Mouse (Mus musculus): Measurements from ENCODE around the gene Sele. TPM values are rescaled to one million over a fixed set of nuclear protein-coding genes. Genes with fewer than 3 reads are reported as not detected.

The Sele gene
- polyA plus RNA-seq, 1 experiment: 0.05 TPM

- WGBS: 87% methylated on average over 7 of the region's 7 CpGs
- Histone ChIP-seq H3K27me3 (ENCODE audit: control insufficient read depth, insufficient read depth, low read length) (no peaks in the 10 kb centered on the region), H3K27ac (ENCODE audit: insufficient read depth, low read length) (no peak overlapping the region), H3K4me1 (ENCODE audit: control insufficient read depth, insufficient read depth, low read length) (no peaks in the 10 kb centered on the region), H3K4me3 (replicated peaks; ENCODE audit: insufficient read depth, low read depth, low read length) (no peak overlapping the region)
- TF ChIP-seq CTCF (IDR thresholded peaks at IDR 0.05; ENCODE audit: borderline replicate concordance, insufficient read depth, low read depth, low read length): no peak
- no peak for TF ChIP-seq POLR2A (IDR thresholded peaks at IDR 0.05; ENCODE audit: borderline replicate concordance, insufficient read depth, low read length)
- no peak for DNase-seq
These were observed 25.8 kb downstream of the Sele start for GRCm38 (mm10) chr1:164073803-164074202.

GRCm38 (mm10) chr1:164074606-164075140 is 26.6 kb downstream of the Sele start:
- Histone ChIP-seq H3K4me1 (ENCODE audit: control insufficient read depth, insufficient read depth, low read length) (no peaks in the 10 kb centered on the region), H3K27ac (ENCODE audit: insufficient read depth, low read length) (no peak overlapping the region), H3K27me3 (ENCODE audit: control insufficient read depth, insufficient read depth, low read length) (no peaks in the 10 kb centered on the region), H3K4me3 (replicated peaks; ENCODE audit: insufficient read depth, low read depth, low read length) (no peak overlapping the region)
- TF ChIP-seq CTCF (IDR thresholded peaks at IDR 0.05; ENCODE audit: borderline replicate concordance, insufficient read depth, low read depth, low read length) (no peak), POLR2A (IDR thresholded peaks at IDR 0.05; ENCODE audit: borderline replicate concordance, insufficient read depth, low read length) (no peak)
- 91% methylated on average over 2 of the region's 2 CpGs for WGBS
- DNase-seq: no peak

GRCm38 (mm10) chr1:164075416-164075815 is 27.4 kb downstream of the Sele start:
- no peak for DNase-seq
- Histone ChIP-seq H3K4me3 (replicated peaks; ENCODE audit: insufficient read depth, low read depth, low read length) (no peak overlapping the region), H3K4me1 (ENCODE audit: control insufficient read depth, insufficient read depth, low read length) (no peaks in the 10 kb centered on the region), H3K27me3 (ENCODE audit: control insufficient read depth, insufficient read depth, low read length) (no peaks in the 10 kb centered on the region), H3K27ac (ENCODE audit: insufficient read depth, low read length) (no peak overlapping the region)
- TF ChIP-seq POLR2A (IDR thresholded peaks at IDR 0.05; ENCODE audit: borderline replicate concordance, insufficient read depth, low read length): no peak
- TF ChIP-seq CTCF (IDR thresholded peaks at IDR 0.05; ENCODE audit: borderline replicate concordance, insufficient read depth, low read depth, low read length): no peak
- WGBS: 98% methylated on average over 1 of the region's 1 CpGs

GRCm38 (mm10) chr1:164076441-164076840 is 28.4 kb downstream of the Sele start:
- WGBS: 53% methylated on average over 1 of the region's 1 CpGs
- no peaks in the 10 kb centered on the region for H3K4me1 ChIP-seq (ENCODE audit: control insufficient read depth, insufficient read depth, low read length)
- TF ChIP-seq POLR2A (IDR thresholded peaks at IDR 0.05; ENCODE audit: borderline replicate concordance, insufficient read depth, low read length): no peak
- TF ChIP-seq CTCF (IDR thresholded peaks at IDR 0.05; ENCODE audit: borderline replicate concordance, insufficient read depth, low read depth, low read length): no peak
- no peaks in the 10 kb centered on the region for H3K27me3 ChIP-seq (ENCODE audit: control insufficient read depth, insufficient read depth, low read length)
- no peak overlapping the region for H3K4me3 ChIP-seq (replicated peaks; ENCODE audit: insufficient read depth, low read depth, low read length)
- DNase-seq: no peak
- H3K27ac ChIP-seq (ENCODE audit: insufficient read depth, low read length): no peak overlapping the region

- no peak overlapping the region for H3K4me3 ChIP-seq (replicated peaks; ENCODE audit: insufficient read depth, low read depth, low read length)
- WGBS: 81% methylated on average over 3 of the region's 3 CpGs
These were observed 29.0 kb downstream of the Sele start for GRCm38 (mm10) chr1:164077031-164077430.

GRCm38 (mm10) chr1:164078323-164078741 is 30.3 kb downstream of the Sele start:
- no peak overlapping the region for H3K27ac ChIP-seq (ENCODE audit: insufficient read depth, low read length)
- H3K4me1 ChIP-seq (ENCODE audit: control insufficient read depth, insufficient read depth, low read length): no peaks in the 10 kb centered on the region
- WGBS: 83% methylated on average over 4 of the region's 4 CpGs
- no peak for TF ChIP-seq CTCF (IDR thresholded peaks at IDR 0.05; ENCODE audit: borderline replicate concordance, insufficient read depth, low read depth, low read length)
- TF ChIP-seq POLR2A (IDR thresholded peaks at IDR 0.05; ENCODE audit: borderline replicate concordance, insufficient read depth, low read length): no peak
- H3K27me3 ChIP-seq (ENCODE audit: control insufficient read depth, insufficient read depth, low read length): no peaks in the 10 kb centered on the region
- no peak for DNase-seq
- no peak overlapping the region for H3K4me3 ChIP-seq (replicated peaks; ENCODE audit: insufficient read depth, low read depth, low read length)

More at GRCm38 (mm10) chr1:164077031-164077430, 29.0 kb downstream of the Sele start:
- Histone ChIP-seq H3K27ac (ENCODE audit: insufficient read depth, low read length) (no peak overlapping the region), H3K4me1 (ENCODE audit: control insufficient read depth, insufficient read depth, low read length) (no peaks in the 10 kb centered on the region), H3K27me3 (ENCODE audit: control insufficient read depth, insufficient read depth, low read length) (no peaks in the 10 kb centered on the region)
- TF ChIP-seq CTCF (IDR thresholded peaks at IDR 0.05; ENCODE audit: borderline replicate concordance, insufficient read depth, low read depth, low read length) (no peak), POLR2A (IDR thresholded peaks at IDR 0.05; ENCODE audit: borderline replicate concordance, insufficient read depth, low read length) (no peak)
- no peak for DNase-seq

GRCm38 (mm10) chr1:164079091-164079490 is 31.1 kb downstream of the Sele start:
- Histone ChIP-seq H3K27me3 (ENCODE audit: control insufficient read depth, insufficient read depth, low read length) (no peaks in the 10 kb centered on the region), H3K4me1 (ENCODE audit: control insufficient read depth, insufficient read depth, low read length) (no peaks in the 10 kb centered on the region), H3K27ac (ENCODE audit: insufficient read depth, low read length) (no peak overlapping the region), H3K4me3 (replicated peaks; ENCODE audit: insufficient read depth, low read depth, low read length) (no peak overlapping the region)
- no peak for DNase-seq
- WGBS: 87% methylated on average over 11 of the region's 11 CpGs
- TF ChIP-seq CTCF (IDR thresholded peaks at IDR 0.05; ENCODE audit: borderline replicate concordance, insufficient read depth, low read depth, low read length): no peak
- no peak for TF ChIP-seq POLR2A (IDR thresholded peaks at IDR 0.05; ENCODE audit: borderline replicate concordance, insufficient read depth, low read length)

- 92% methylated on average over 4 of the region's 4 CpGs for WGBS
- H3K4me3 ChIP-seq (replicated peaks; ENCODE audit: insufficient read depth, low read depth, low read length): no peak overlapping the region
- no peak for TF ChIP-seq POLR2A (IDR thresholded peaks at IDR 0.05; ENCODE audit: borderline replicate concordance, insufficient read depth, low read length)
- TF ChIP-seq CTCF (IDR thresholded peaks at IDR 0.05; ENCODE audit: borderline replicate concordance, insufficient read depth, low read depth, low read length): no peak
- no peaks in the 10 kb centered on the region for H3K27me3 ChIP-seq (ENCODE audit: control insufficient read depth, insufficient read depth, low read length)
- H3K27ac ChIP-seq (ENCODE audit: insufficient read depth, low read length): no peak overlapping the region
- H3K4me1 ChIP-seq (ENCODE audit: control insufficient read depth, insufficient read depth, low read length): no peaks in the 10 kb centered on the region
- no peak for DNase-seq
These were observed 35.0 kb downstream of the Sele start for GRCm38 (mm10) chr1:164083046-164083445.

Measured in cerebellum, adult 2 months (tissue).